Mouse (Mus musculus) hindbrain, embryonic 14.5 days (tissue): ENCODE results near the gene Pnpla2. TPM values are rescaled to one million over a fixed set of nuclear protein-coding genes. Genes with fewer than 3 reads are reported as not detected.
A peak's percentile ranks its signal among the peaks of the same experiment; 100 is the strongest.
"Not testable (repeated sequence)": the region's sequence is repeated elsewhere in the genome, so short reads cannot be mapped to it uniquely, and the experiment has no call there.

ENCODE experiments used
- ATAC-seq: fragments of 200-750 bp; cut with Nextera tagmentation; 2 replicates; pipeline ENCODE4 v1.8.0; 2017; ENCODE audit warnings: moderate number of reproducible peaks, mild to moderate bottlenecking, moderate TSS enrichment, moderate library complexity; ENCODE audit not compliant: low FRiP score
- DNase-seq: peaks from one replicate; pipeline ENCODE4 v3.0.0-alpha.2; 2015; ENCODE audit warnings: low spot score
- H3K27ac ChIP-seq: fragments of 300-500 bp; sonication (generic); 2 replicates; pipeline ENCODE4 v1.5.1; 2014; ENCODE audit warnings: mild to moderate bottlenecking, moderate library complexity
- H3K27me3 ChIP-seq: fragments of 300-500 bp; sonication (generic); 2 replicates; pipeline ENCODE4 v1.6.1; 2014; ENCODE audit warnings: mild to moderate bottlenecking, low read length, mixed read lengths; ENCODE audit not compliant: control insufficient read depth, insufficient read depth
- H3K36me3 ChIP-seq: fragments of 300-500 bp; sonication (generic); replicated peaks from 2 replicates; pipeline ENCODE4 v1.6.1; 2014; ENCODE audit not compliant: control insufficient read depth, insufficient read depth
- H3K4me1 ChIP-seq: fragments of 300-500 bp; sonication (generic); replicated peaks from 2 replicates; pipeline ENCODE4 v1.6.1; 2014; ENCODE audit warnings: antibody characterized with exemption, low read length, mixed read lengths; ENCODE audit not compliant: control insufficient read depth, insufficient read depth
- H3K4me2 ChIP-seq: fragments of 300-500 bp; sonication (generic); replicated peaks from 2 replicates; pipeline ENCODE4 v1.6.1; 2014; ENCODE audit warnings: mild to moderate bottlenecking, moderate library complexity
- H3K4me3 ChIP-seq: fragments of 300-500 bp; sonication (generic); replicated peaks from 2 replicates; pipeline ENCODE4 v1.5.1; 2014; ENCODE audit warnings: mild to moderate bottlenecking, low read length
- H3K9ac ChIP-seq: fragments of 300-500 bp; sonication (generic); 2 replicates; pipeline ENCODE4 v1.6.1; 2014
- H3K9me3 ChIP-seq: fragments of 300-500 bp; sonication (generic); 2 replicates; pipeline ENCODE4 v1.6.1; 2016; ENCODE audit warnings: low read length; ENCODE audit not compliant: control insufficient read depth
- WGBS: fragments of 180-500 bp; shearing (Covaris S2); extraction: QIAGEN DNeasy Blood & Tissue Kit; methylation state at CpG from one replicate; pipeline ENCODE4 v1.1.7; 2014; 5-methylcytosine and 5-hydroxymethylcytosine counted together
- polyA plus RNA-seq: library from polyadenylated mRNA; unstranded; fragments of >200 nt; fragmentation: Nextera tagmentation; extraction: Ambion mirVana; gene quantifications from 2 replicates; pipeline ENCODE4 v1.2.1, GENCODE M21; 2014

The Pnpla2 gene
- 15.3 and 18.4 TPM in 2 replicates for polyA plus RNA-seq

DNA sequence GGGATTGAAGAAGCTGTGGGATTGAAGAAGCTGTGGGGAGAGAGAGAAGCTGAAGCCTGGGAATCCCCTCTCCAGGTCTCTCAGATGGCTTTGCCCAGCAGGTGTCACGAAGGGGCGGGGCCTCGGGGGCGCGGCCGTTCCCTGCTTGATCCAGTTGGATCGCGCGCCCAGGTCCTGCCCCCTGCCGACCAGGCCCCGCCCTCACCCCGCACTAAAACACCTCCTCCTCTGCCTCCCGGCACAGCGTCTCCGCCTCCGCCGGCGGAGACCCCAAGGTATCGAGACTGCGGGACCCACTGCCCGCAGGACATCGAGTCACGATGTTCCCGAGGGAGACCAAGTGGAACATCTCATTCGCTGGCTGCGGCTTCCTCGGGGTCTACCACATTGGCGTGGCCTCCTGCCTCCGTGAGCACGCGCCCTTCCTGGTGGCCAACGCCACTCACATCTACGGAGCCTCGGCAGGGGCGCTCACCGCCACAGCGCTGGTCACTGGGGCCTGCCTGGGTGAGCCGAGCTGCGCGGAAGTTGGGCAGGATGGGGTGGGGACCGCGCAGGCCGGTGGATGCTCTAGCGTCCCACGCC lies at the start of gene Pnpla2:
TSS of gene Pnpla2 (plus strand) at position 232 of the 585 bp plus-strand sequence.
- WGBS: under 1% methylated on average over 45 of the region's 45 CpGs
- Histone ChIP-seq H3K27me3 (peaks cover 6% of the 10 kb centered on the region), H3K4me1 (peaks cover 11% of the 10 kb centered on the region; the same call in 1 of the 2 replicates), H3K4me2 (peak within 1 kb of the TSS; percentile 76), H3K36me3 (peaks cover 35% of the 10 kb centered on the region), H3K27ac (peak within 1 kb of the TSS; percentile 40), H3K9me3 (no peaks in the 10 kb centered on the region), H3K4me3 (peak within 1 kb of the TSS; percentile 48), H3K9ac (peak within 1 kb of the TSS; percentile 66)
- peak; percentile 80 for DNase-seq
- ATAC-seq: peak; percentile 73

GRCm38 (mm10) chr7:141405466-141405865 lies 49.5 kb upstream of the Pnpla2 start:
- no peaks in the 10 kb centered on the region for H3K9me3 ChIP-seq
- H3K27ac ChIP-seq: no peak overlapping the region
- WGBS: 88% methylated on average over 4 of the region's 4 CpGs
- DNase-seq (no peak), ATAC-seq (no peak)
- H3K27me3 ChIP-seq: no peaks in the 10 kb centered on the region
- no peak overlapping the region for H3K4me3 ChIP-seq
- no peak overlapping the region for H3K4me2 ChIP-seq
- peaks cover 65% of the 10 kb centered on the region for H3K36me3 ChIP-seq
- no peak overlapping the region for H3K9ac ChIP-seq
- no peaks in the 10 kb centered on the region; the same call in 1 of the 2 replicates for H3K4me1 ChIP-seq

DNA sequence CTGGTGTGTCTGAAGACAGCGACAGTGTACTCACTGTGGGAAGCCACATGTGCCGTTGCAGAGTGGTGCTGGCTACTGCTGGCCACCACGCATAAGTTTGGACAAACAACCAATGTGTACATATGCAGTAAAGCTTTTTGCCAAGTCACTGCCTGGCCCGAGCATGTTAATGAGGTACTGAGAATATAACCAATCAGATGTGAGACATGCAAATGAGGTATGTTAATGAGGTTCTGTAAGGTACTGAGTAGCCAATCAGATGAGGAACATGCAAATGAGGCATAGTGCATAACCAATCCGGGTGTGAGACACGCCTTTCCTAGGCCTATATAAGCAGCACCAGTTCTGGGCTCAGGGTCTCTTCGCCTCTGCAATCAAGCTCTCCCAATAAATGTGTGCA lies 47.3 kb upstream of the Pnpla2 start:
- peaks cover 47% of the 10 kb centered on the region for H3K36me3 ChIP-seq
- H3K27me3 ChIP-seq, H3K9me3 ChIP-seq, H3K9ac ChIP-seq, H3K4me1 ChIP-seq, ATAC-seq, H3K4me3 ChIP-seq, DNase-seq, H3K27ac ChIP-seq, H3K4me2 ChIP-seq: not testable (repeated sequence)
- WGBS: 95% methylated on average over 7 of the region's 7 CpGs

- DNase-seq: peak; percentile 87
- Histone ChIP-seq H3K4me3 (no peak overlapping the region), H3K4me2 (0 out of 2 replicates have a peak overlapping the region, but pooled peaks have one; percentile 7), H3K36me3 (peaks cover 38% of the 10 kb centered on the region; the same call in 1 of the 2 replicates), H3K4me1 (peaks cover 8% of the 10 kb centered on the region), H3K9me3 (no peaks in the 10 kb centered on the region), H3K27me3 (no peaks in the 10 kb centered on the region), H3K9ac (peak overlapping the region; percentile 40), H3K27ac (0 out of 2 replicates have a peak overlapping the region, but pooled peaks have one; percentile 34)
- 13% methylated on average over 11 of the region's 11 CpGs for WGBS
- peak; percentile 69 for ATAC-seq
These were observed 46.2 kb upstream of the Pnpla2 start for GRCm38 (mm10) chr7:141408833-141409232.

GRCm38 (mm10) chr7:141410631-141411030 lies 44.4 kb upstream of the Pnpla2 start:
- DNase-seq (no peak), ATAC-seq (no peak)
- H3K36me3 ChIP-seq: peaks cover 32% of the 10 kb centered on the region; the same call in 1 of the 2 replicates
- no peaks in the 10 kb centered on the region for H3K9me3 ChIP-seq
- no peak overlapping the region for H3K9ac ChIP-seq
- peaks cover 13% of the 10 kb centered on the region for H3K4me1 ChIP-seq
- no peak overlapping the region for H3K4me2 ChIP-seq
- no peaks in the 10 kb centered on the region for H3K27me3 ChIP-seq
- no peak overlapping the region for H3K27ac ChIP-seq
- H3K4me3 ChIP-seq: no peak overlapping the region
- WGBS: 91% methylated on average over 8 of the region's 8 CpGs

DNA sequence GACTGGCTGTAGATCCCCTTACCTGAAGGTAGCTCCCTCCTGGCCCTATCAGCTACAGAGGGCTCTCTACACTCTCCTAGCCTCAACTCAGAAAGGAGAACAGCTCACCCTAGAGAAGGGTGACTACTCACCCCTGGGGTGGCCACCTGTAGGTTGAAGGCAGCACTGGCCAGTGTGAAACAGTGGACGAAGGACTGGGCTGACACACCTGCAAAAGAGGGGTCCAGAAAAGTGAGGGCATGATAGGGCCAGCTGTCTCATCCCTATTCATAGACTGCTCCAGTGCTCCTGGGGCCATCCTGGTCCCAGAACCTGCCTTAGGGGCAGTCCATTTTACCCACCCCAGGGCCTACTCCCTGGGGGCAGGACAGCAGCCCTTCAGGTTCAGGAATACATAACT lies 43.3 kb upstream of the Pnpla2 start:
- Histone ChIP-seq H3K4me2 (no peak overlapping the region), H3K4me1 (peaks cover 13% of the 10 kb centered on the region), H3K9me3 (no peaks in the 10 kb centered on the region), H3K4me3 (no peak overlapping the region), H3K27me3 (no peaks in the 10 kb centered on the region), H3K36me3 (peaks cover 32% of the 10 kb centered on the region; the same call in 1 of the 2 replicates), H3K27ac (no peak overlapping the region), H3K9ac (no peak overlapping the region)
- no peak for ATAC-seq
- 94% methylated on average over 1 of the region's 1 CpGs for WGBS
- DNase-seq: no peak

DNA sequence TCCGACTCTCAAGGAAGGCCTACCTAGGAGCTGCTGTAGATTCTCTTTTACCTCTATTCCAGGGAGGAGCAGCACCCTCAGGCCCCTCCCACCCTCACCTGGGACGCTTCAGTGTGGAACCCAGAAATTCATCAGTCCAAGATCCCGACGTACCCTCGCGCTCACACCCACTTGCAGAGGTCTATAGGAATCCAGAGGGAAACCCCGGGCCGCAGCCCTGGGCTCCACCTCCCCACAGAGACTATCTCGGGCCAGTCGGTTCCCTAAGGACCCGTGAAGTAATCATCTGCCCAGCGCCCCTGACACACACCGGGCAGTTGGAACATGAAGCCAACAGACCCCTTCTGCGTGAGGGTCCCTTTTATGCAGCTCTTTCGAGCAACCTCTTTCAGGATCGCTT lies 41.7 kb upstream of the Pnpla2 start:
- Histone ChIP-seq H3K4me1 (peaks cover 13% of the 10 kb centered on the region), H3K9me3 (no peaks in the 10 kb centered on the region), H3K27ac (peak overlapping the region; percentile 80), H3K36me3 (peaks cover 25% of the 10 kb centered on the region; the same call in 1 of the 2 replicates), H3K9ac (peak overlapping the region; percentile 68), H3K4me3 (peak overlapping the region; percentile 61), H3K4me2 (peak overlapping the region; percentile 86), H3K27me3 (no peaks in the 10 kb centered on the region)
- WGBS: 4% methylated on average over 16 of the region's 16 CpGs
- ATAC-seq (peak; percentile 26; the same call in 1 of the 2 replicates), DNase-seq (peak; percentile 25)

DNA sequence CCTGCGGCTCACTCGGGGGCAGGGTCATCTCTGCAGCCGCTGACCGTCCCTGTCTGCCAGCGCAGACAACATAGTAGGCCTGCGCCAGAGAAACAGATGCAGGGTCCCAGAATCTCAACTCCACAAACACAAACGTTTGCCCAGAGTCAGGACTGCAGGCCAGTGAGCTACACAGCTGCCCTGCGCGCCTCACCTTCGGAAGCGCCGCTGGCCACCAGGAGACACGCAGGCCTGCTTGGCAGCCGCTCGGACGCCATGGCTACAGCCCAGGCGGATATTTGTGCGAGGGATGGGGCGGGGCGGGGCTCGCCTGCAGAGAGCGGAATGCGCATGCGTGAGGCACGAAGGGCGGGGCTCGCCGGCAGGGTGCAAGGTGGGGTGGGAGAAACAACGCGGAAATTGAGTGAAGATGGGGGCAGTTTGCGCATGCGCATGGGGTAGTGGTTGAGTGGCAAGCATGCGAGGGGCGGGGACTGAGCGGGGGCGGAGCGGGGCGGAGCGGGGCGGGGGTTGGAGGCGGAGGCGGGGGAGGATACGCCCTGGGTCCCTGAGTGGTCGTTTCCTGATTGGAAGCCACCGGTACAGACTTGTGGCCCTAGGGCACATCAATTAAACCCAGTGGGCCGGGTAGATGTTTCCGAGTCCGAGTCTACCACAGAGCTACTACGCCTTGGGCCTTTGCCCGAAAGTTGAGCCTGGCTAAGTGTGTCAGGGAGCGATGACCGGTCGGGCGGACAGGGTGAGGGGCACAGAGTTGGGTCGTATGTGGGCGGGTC lies 41.0 kb upstream of the Pnpla2 start, which contains the start of gene Gatd1:
TSS of gene Gatd1 (minus strand) at position 328 of the 776 bp plus-strand sequence.
- WGBS: under 1% methylated on average over 50 of the region's 56 CpGs
- H3K4me3 ChIP-seq: peak within 1 kb of the TSS; percentile 61

GRCm38 (mm10) chr7:141416144-141416841 lies 38.7 kb upstream of the Pnpla2 start:
- no peaks in the 10 kb centered on the region for H3K36me3 ChIP-seq
- no peak overlapping the region for H3K27ac ChIP-seq
- peaks cover 13% of the 10 kb centered on the region for H3K4me1 ChIP-seq
- no peak for DNase-seq
- no peak overlapping the region for H3K4me2 ChIP-seq
- no peak overlapping the region for H3K4me3 ChIP-seq
- H3K27me3 ChIP-seq: no peaks in the 10 kb centered on the region
- H3K9me3 ChIP-seq: no peaks in the 10 kb centered on the region
- ATAC-seq: no peak
- no peak overlapping the region for H3K9ac ChIP-seq
- 65% methylated on average over 6 of the region's 6 CpGs for WGBS

More for the DNA sequence above, 41.0 kb upstream of the Pnpla2 start, which contains the start of gene Gatd1:
- H3K36me3 ChIP-seq: peaks cover 18% of the 10 kb centered on the region; the same call in 1 of the 2 replicates
- peak; percentile 100 for DNase-seq
- peak; percentile 84 for ATAC-seq
- H3K9me3 ChIP-seq: no peaks in the 10 kb centered on the region
- H3K4me2 ChIP-seq: peak within 1 kb of the TSS; percentile 86
- no peaks in the 10 kb centered on the region for H3K27me3 ChIP-seq
- H3K27ac ChIP-seq: peak within 1 kb of the TSS; percentile 80
- peaks cover 13% of the 10 kb centered on the region for H3K4me1 ChIP-seq
- H3K9ac ChIP-seq: peak within 1 kb of the TSS; percentile 68
